Comparison of ENCODE assay signal across 15 mouse cellular contexts in the genomic region with DNA sequence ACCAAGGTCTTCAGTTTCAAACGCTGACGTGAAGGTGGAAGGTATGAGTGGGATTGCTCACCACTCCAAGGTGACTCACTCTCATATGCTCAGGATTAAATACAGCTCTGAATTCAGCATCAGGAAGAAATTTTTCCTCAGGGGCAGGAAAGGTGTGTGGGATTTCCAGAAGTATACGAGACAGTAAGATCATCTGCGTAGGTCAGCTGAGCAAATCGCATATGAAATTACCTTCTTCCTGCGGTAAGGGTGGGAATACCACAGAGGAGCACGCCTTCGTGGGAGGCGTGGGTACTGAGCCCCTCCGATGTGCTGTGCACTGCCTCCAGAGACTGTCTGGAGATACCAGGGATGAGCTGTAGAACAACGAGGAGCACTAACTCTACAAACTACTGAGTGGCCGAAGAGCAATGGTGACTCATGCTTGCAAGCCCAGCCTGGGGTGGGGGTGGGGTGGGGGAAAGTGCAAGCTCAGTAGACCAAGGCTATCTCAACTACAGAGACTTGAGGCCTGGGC. TPM values are rescaled to one million over a fixed set of nuclear protein-coding genes. Genes with fewer than 3 reads are reported as not detected.
DNase-seq lines count a peak whose midpoint lies in the region; ATAC-seq and TF ChIP-seq lines count a peak whose summit lies in the region.
"Had no signal": no experiment of that assay in that cellular context is flagged by ENCODE, and none has a peak within 500 bp of the region (broad histone marks: within the 10 kb centered on the region; RNA-seq: fewer than 3 reads in every experiment).

No protein-coding gene starts in this region.

- H3K9me3 ChIP-seq in kidney, embryonic 15.5 days (replicated peaks), result no peaks in the 10 kb centered on the region
- H3K9me3 ChIP-seq in E14TG2a.4 (ENCODE audit: low read length), result no peaks in the 10 kb centered on the region
- no peaks in the 10 kb centered on the region for H3K9me3 ChIP-seq in intestine, postnatal 0 days (ENCODE audit: control insufficient read depth)
- H3K9me3 ChIP-seq in hindbrain, embryonic 16.5 days (ENCODE audit: control insufficient read depth, low read length), result no peaks in the 10 kb centered on the region
- H3K9me3 ChIP-seq: limb, embryonic 12.5 days; midbrain, embryonic 10.5 days; neural tube, embryonic 13.5 days had no signal

- 79% methylated on average over 12 of the region's 12 CpGs for whole genome bisulfite sequencing in kidney, embryonic 15.5 days
- 58% methylated on average over 12 of the region's 12 CpGs for WGBS in intestine, postnatal 0 days
- 90% methylated on average over 12 of the region's 12 CpGs for WGBS in hindbrain, embryonic 16.5 days

- no peak for TF ChIP-seq CTCF in E14TG2a.4 (conservative IDR thresholded peaks at IDR 0.05; ENCODE audit: low read length)
- no peak for TF ChIP-seq CTCF in intestine, postnatal 0 days (IDR thresholded peaks at IDR 0.05; ENCODE audit: low read depth)

- peaks cover 6% of the 10 kb centered on the region; the same call in 1 of the 2 replicates for H3K36me3 ChIP-seq in kidney, embryonic 15.5 days
- H3K36me3 ChIP-seq in E14TG2a.4 (ENCODE audit: insufficient read depth, low read length), result peaks cover 71% of the 10 kb centered on the region
- no peaks in the 10 kb centered on the region for H3K36me3 ChIP-seq in intestine, postnatal 0 days (ENCODE audit: control insufficient read depth, insufficient read depth)
- H3K36me3 ChIP-seq in hindbrain, embryonic 16.5 days (ENCODE audit: control insufficient read depth, insufficient read depth, low read length), result no peaks in the 10 kb centered on the region
- H3K36me3 ChIP-seq: midbrain, embryonic 10.5 days; neural tube, embryonic 13.5 days had no signal

- peak; percentile 62 for DNase-seq in adrenal gland, adult 2 months
- no peak for DNase-seq in adrenal gland, postnatal 10 days
- DNase-seq in kidney, adult 8-10 months, result no peak
- DNase-seq in cerebellum, adult 11 months, result no peak
- DNase-seq: spleen, adult 18-20 months; thymus, postnatal 4 days had no signal

- H3K4me1 ChIP-seq in kidney, embryonic 15.5 days, result peaks cover 36% of the 10 kb centered on the region
- peaks cover 76% of the 10 kb centered on the region for H3K4me1 ChIP-seq in E14TG2a.4 (replicated peaks; ENCODE audit: low read depth, low read length)
- peaks cover 7% of the 10 kb centered on the region; the same call in 1 of the 2 replicates for H3K4me1 ChIP-seq in intestine, postnatal 0 days (replicated peaks; ENCODE audit: control insufficient read depth, insufficient read depth, low read length)
- H3K4me1 ChIP-seq in hindbrain, embryonic 16.5 days (ENCODE audit: control insufficient read depth, insufficient read depth, low read depth, low read length), result peaks cover 5% of the 10 kb centered on the region
- H3K4me1 ChIP-seq: midbrain, embryonic 10.5 days had no signal

- no peak overlapping the region for H3K4me3 ChIP-seq in kidney, embryonic 15.5 days (replicated peaks)
- H3K4me3 ChIP-seq in E14TG2a.4 (replicated peaks; ENCODE audit: low read length), result peak overlapping the region; percentile 89
- H3K4me3 ChIP-seq in intestine, postnatal 0 days (ENCODE audit: low read depth, low read length), result no peak overlapping the region
- no peak overlapping the region for H3K4me3 ChIP-seq in hindbrain, embryonic 16.5 days (ENCODE audit: low read length)
- H3K4me3 ChIP-seq: layer of hippocampus, adult 2 months; limb, embryonic 12.5 days; midbrain, embryonic 10.5 days; neural tube, embryonic 13.5 days had no signal

- no peak overlapping the region for H3K9ac ChIP-seq in kidney, embryonic 15.5 days
- H3K9ac ChIP-seq in intestine, postnatal 0 days (ENCODE audit: low read depth, low read length), result no peak overlapping the region
- H3K9ac ChIP-seq in hindbrain, embryonic 16.5 days (ENCODE audit: low read depth, low read length), result no peak overlapping the region
- H3K9ac ChIP-seq: limb, embryonic 12.5 days; neural tube, embryonic 13.5 days had no signal

- no peaks in the 10 kb centered on the region for H3K27me3 ChIP-seq in kidney, embryonic 15.5 days
- H3K27me3 ChIP-seq in E14TG2a.4 (ENCODE audit: insufficient read depth, low read length), result no peaks in the 10 kb centered on the region
- H3K27me3 ChIP-seq in intestine, postnatal 0 days (replicated peaks; ENCODE audit: control insufficient read depth, insufficient read depth, low read length), result no peaks in the 10 kb centered on the region
- no peaks in the 10 kb centered on the region for H3K27me3 ChIP-seq in hindbrain, embryonic 16.5 days (replicated peaks; ENCODE audit: control insufficient read depth, insufficient read depth, low read length)
- H3K27me3 ChIP-seq: limb, embryonic 12.5 days; neural tube, embryonic 13.5 days had no signal

- H3K4me2 ChIP-seq in kidney, embryonic 15.5 days, result no peak overlapping the region
- H3K4me2 ChIP-seq in intestine, postnatal 0 days (replicated peaks; ENCODE audit: low read depth), result peak overlapping the region; percentile 41; the same call in 1 of the 2 replicates
- H3K4me2 ChIP-seq in hindbrain, embryonic 16.5 days (ENCODE audit: low read length), result no peak overlapping the region
- H3K4me2 ChIP-seq: limb, embryonic 12.5 days; neural tube, embryonic 13.5 days had no signal

- no peak overlapping the region; the same call in 1 of the 2 replicates for H3K27ac ChIP-seq in kidney, embryonic 15.5 days
- peak overlapping the region; percentile 21; the same call in 1 of the 2 replicates for H3K27ac ChIP-seq in intestine, postnatal 0 days (ENCODE audit: low read depth, low read length)
- no peak overlapping the region for H3K27ac ChIP-seq in hindbrain, embryonic 16.5 days (ENCODE audit: low read depth, low read length)
- H3K27ac ChIP-seq: layer of hippocampus, adult 2 months; limb, embryonic 12.5 days; midbrain, embryonic 10.5 days; neural tube, embryonic 13.5 days had no signal

- ATAC-seq in kidney, embryonic 15.5 days (replicated peaks; ENCODE audit: low FRiP score), result 0 out of 2 replicates have a peak, but pooled peaks have one; percentile 56
- ATAC-seq in intestine, postnatal 0 days, result peak; percentile 76
- no peak for ATAC-seq in hindbrain, embryonic 16.5 days
- ATAC-seq: forebrain, embryonic 16.5 days had no signal

RNA-seq across cellular contexts. Expression of a gene that starts 22.4 kb away (rescaled TPM):
- 10 to 100 TPM; 15.1 to 16.2 TPM for total RNA-seq in adrenal gland, adult 2 months (2021)
- polyA plus RNA-seq in adrenal gland, adult 2 months (2012; rRNA removed), result 11.9 and 13.1 TPM in 2 replicates
- 10 to 100 TPM; 18.4 to 24.3 TPM for total RNA-seq in adrenal gland, postnatal 10 days (2021)
- 16.4 and 16.8 TPM in 2 replicates for polyA plus RNA-seq in kidney, embryonic 15.5 days (2015; fragmentation: Nextera tagmentation; extraction: Ambion mirVana)
- polyA plus RNA-seq in intestine, postnatal 0 days (2015; fragmentation: Nextera tagmentation; extraction: Ambion mirVana), result 8.9 and 9.1 TPM in 2 replicates
- 9.3 and 13.1 TPM in 2 replicates for polyA plus RNA-seq in hindbrain, embryonic 16.5 days (2015; fragmentation: Nextera tagmentation; extraction: Ambion mirVana)
